Mouse (Mus musculus): ENCODE data around the gene Numbl.

Gene Numbl

GRCm38 (mm10) chr7:27255721-27256120, 2.5 kb upstream of the Numbl start:
- no peak for DNase-seq (ENCODE audit: low spot score)

- DNase-seq (ENCODE audit: low spot score), result peak; percentile 47
Measured at GRCm38 (mm10) chr7:27257046-27257851, 984 bp upstream of the Numbl start.

GRCm38 (mm10) chr7:27257852-27258204, 405 bp upstream of the Numbl start:
- no peak for DNase-seq (ENCODE audit: low spot score)

GRCm38 (mm10) chr7:27259271-27259721, 1.1 kb downstream of the Numbl start:
- DNase-seq (ENCODE audit: low spot score), result no peak

- no peak for DNase-seq (ENCODE audit: low spot score)
Measured at GRCm38 (mm10) chr7:27259771-27260170, 1.5 kb downstream of the Numbl start.

GRCm38 (mm10) chr7:27260856-27261255, 2.6 kb downstream of the Numbl start:
- DNase-seq (ENCODE audit: low spot score), result no peak

GRCm38 (mm10) chr7:27261888-27262287, 3.7 kb downstream of the Numbl start:
- no peak for DNase-seq (ENCODE audit: low spot score)

- DNase-seq (ENCODE audit: low spot score), result no peak
Measured at GRCm38 (mm10) chr7:27264761-27265160, 6.5 kb downstream of the Numbl start.

GRCm38 (mm10) chr7:27266515-27267128, 8.4 kb downstream of the Numbl start:
- DNase-seq (ENCODE audit: low spot score), result no peak

- DNase-seq (ENCODE audit: low spot score), result no peak
Measured at GRCm38 (mm10) chr7:27271423-27271822, 13.2 kb downstream of the Numbl start.

- DNase-seq (ENCODE audit: low spot score), result no peak
Measured at GRCm38 (mm10) chr7:27273739-27274351, 15.6 kb downstream of the Numbl start.

GRCm38 (mm10) chr7:27274916-27275315, 16.7 kb downstream of the Numbl start:
- DNase-seq (ENCODE audit: low spot score), result no peak

- DNase-seq (ENCODE audit: low spot score), result no peak
Measured at GRCm38 (mm10) chr7:27276021-27276420, 17.8 kb downstream of the Numbl start.

- no peak for DNase-seq (ENCODE audit: low spot score)
Measured at GRCm38 (mm10) chr7:27277191-27277590, 19.0 kb downstream of the Numbl start.

GRCm38 (mm10) chr7:27281717-27282116, 23.5 kb downstream of the Numbl start:
- DNase-seq (ENCODE audit: low spot score), result no peak

GRCm38 (mm10) chr7:27282225-27282624, 24.0 kb downstream of the Numbl start:
- no peak for DNase-seq (ENCODE audit: low spot score)

GRCm38 (mm10) chr7:27284865-27285697, 26.8 kb downstream of the Numbl start:
- DNase-seq (ENCODE audit: low spot score), result peak; percentile 42

- peak; percentile 49 for DNase-seq (ENCODE audit: low spot score)
Measured at GRCm38 (mm10) chr7:27285698-27286066, 27.4 kb downstream of the Numbl start.

- no peak for DNase-seq (ENCODE audit: low spot score)
Measured at GRCm38 (mm10) chr7:27288732-27289131, 30.5 kb downstream of the Numbl start.

GRCm38 (mm10) chr7:27290555-27290954, 32.3 kb downstream of the Numbl start:
- DNase-seq (ENCODE audit: low spot score), result no peak

GRCm38 (mm10) chr7:27291795-27292466, 33.7 kb downstream of the Numbl start:
- no peak for DNase-seq (ENCODE audit: low spot score)

GRCm38 (mm10) chr7:27295956-27296355, 37.7 kb downstream of the Numbl start:
- DNase-seq (ENCODE audit: low spot score), result no peak

All from ovary, postnatal 14 days (tissue).